Mouse (Mus musculus) lung, adult 2 months (tissue): ENCODE measurements at regions not wholly inside any gene's neighbourhood (a gene's known extent, or its start where the extent isn't known, plus 50 kb on each side); places are given as distances from the start of the nearest gene placed in this dataset.

Experiments
- CTCF ChIP-seq: fragments of 200-500 bp; IDR thresholded peaks from 2 replicates; pipeline ENCODE4 v1.5.1; 2011; ENCODE audit warnings: mild to moderate bottlenecking, low read length, control low read depth; ENCODE audit not compliant: insufficient read depth
- POLR2A ChIP-seq: fragments of 200-500 bp; IDR thresholded peaks from 2 replicates; pipeline ENCODE4 v1.6.1; 2011; ENCODE audit warnings: low read depth, mild to moderate bottlenecking, control low read depth, low read length, borderline replicate concordance; ENCODE audit errors: extremely low read depth

GRCm38 (mm10) chr13:38725452-38725851 is 66.6 kb upstream of the Eef1e1 start:
- no peak for TF ChIP-seq POLR2A
- TF ChIP-seq CTCF, result no peak
